Mouse (Mus musculus): Measurements from ENCODE around the gene Olfr55. TPM values are rescaled to one million over a fixed set of nuclear protein-coding genes. Genes with fewer than 3 reads are reported as not detected.
"Not testable (repeated sequence)": the region's sequence is repeated elsewhere in the genome, so short reads cannot be mapped to it uniquely, and the experiment has no call there.

The Olfr55 gene
- total RNA-seq (2021) = not detected
- long read RNA-seq, experiment 1 = 0 reads
- long read RNA-seq, experiment 2 = 0 reads

GRCm38 (mm10) chr17:33168147-33168546 lies at the start of gene Olfr55:
Gene Olfr55 (plus strand): TSS chr17:33168447.
- intact Hi-C loops (cut with DNase I) = not testable (repeated sequence)

GRCm38 (mm10) chr17:33124546-33124945 lies 43.7 kb upstream of the Olfr55 start:
- H3K4me3 ChIP-seq = no peak overlapping the region
- intact Hi-C loops (cut with DNase I) = no loop called here
- DNase-seq (ENCODE audit: extremely low spot score in 1 of 2, low spot score in 2 of 2) = no peak
- no peak for TF ChIP-seq CTCF (IDR thresholded peaks at IDR 0.05)
- H3K27ac ChIP-seq = no peak overlapping the region

More at GRCm38 (mm10) chr17:33168147-33168546, at the start of gene Olfr55:
- DNase-seq (ENCODE audit: extremely low spot score in 1 of 2, low spot score in 2 of 2); H3K4me3 ChIP-seq; H3K27ac ChIP-seq: not testable (repeated sequence)

- intact Hi-C loops (cut with DNase I) = no loop called here
- H3K4me3 ChIP-seq = no peak overlapping the region
- DNase-seq (ENCODE audit: extremely low spot score in 1 of 2, low spot score in 2 of 2) = no peak
- TF ChIP-seq CTCF (IDR thresholded peaks at IDR 0.05) = no peak
- H3K27ac ChIP-seq = no peak overlapping the region
Observed at GRCm38 (mm10) chr17:33126257-33126656, 42.0 kb upstream of the Olfr55 start.

- Histone ChIP-seq H3K27ac (no peak within 1 kb of the TSS), H3K4me3 (no peak within 1 kb of the TSS)
- DNase-seq (ENCODE audit: extremely low spot score in 1 of 2, low spot score in 2 of 2) = no peak
- intact Hi-C loops (cut with DNase I) = no loop called here
- TF ChIP-seq CTCF (IDR thresholded peaks at IDR 0.05) = no peak
Observed at GRCm38 (mm10) chr17:33139261-33139820, 28.9 kb upstream of the Olfr55 start, which contains the start of gene Morc2b. Gene Morc2b (minus strand): TSS chr17:33139683.

GRCm38 (mm10) chr17:33191002-33191401 lies 22.8 kb downstream of the Olfr55 start, which contains the start of gene Olfr239:
Gene Olfr239 (plus strand): TSS chr17:33191302.
- H3K4me3 ChIP-seq; intact Hi-C loops (cut with DNase I); H3K27ac ChIP-seq; DNase-seq (ENCODE audit: extremely low spot score in 1 of 2, low spot score in 2 of 2): not testable (repeated sequence)

GRCm38 (mm10) chr17:33221590-33221989 lies 53.3 kb downstream of the Olfr55 start, which contains the start of gene Olfr1564:
Gene Olfr1564 (minus strand): TSS chr17:33221690.
- TF ChIP-seq CTCF (IDR thresholded peaks at IDR 0.05) = no peak
- no peak for DNase-seq (ENCODE audit: extremely low spot score in 1 of 2, low spot score in 2 of 2)
- intact Hi-C loops (cut with DNase I) = no loop called here
- H3K27ac ChIP-seq = no peak within 1 kb of the TSS
- no peak within 1 kb of the TSS for H3K4me3 ChIP-seq

Other genes with a start within 250 kb of the Olfr55 start
- gene Cyp4f13, start 221.0 kb upstream of the Olfr55 start, total RNA-seq (2021) = 10 to 100 TPM; 16.8 to 20.7 TPM
- gene Zfp472, start 202.6 kb upstream of the Olfr55 start, total RNA-seq (2021) = 1 to 10 TPM; 4.5 to 6.0 TPM
- gene Zfp952, start 175.3 kb upstream of the Olfr55 start, total RNA-seq (2021) = 10 to 100 TPM; 15.3 to 15.5 TPM
- gene Zfp763, start 135.0 kb upstream of the Olfr55 start, total RNA-seq (2021) = 10 to 100 TPM; 19.0 to 23.5 TPM
- gene 4921501E09Rik, start 100.4 kb upstream of the Olfr55 start, total RNA-seq (2021) = under 1 TPM in 1 of 2 experiments, not detected in 1; 0.12 TPM
- gene Zfp563, start 79.1 kb upstream of the Olfr55 start, total RNA-seq (2021) = 10 to 100 TPM; 19.1 to 21.6 TPM
- 1 to 10 TPM; 4.2 to 5.1 TPM for gene Morc2b, start 28.8 kb upstream of the Olfr55 start, total RNA-seq (2021)
- gene Olfr239, start 22.9 kb downstream of the Olfr55 start, total RNA-seq (2021) = not detected
- 1 to 10 TPM; 1.1 to 1.7 TPM for gene Olfr1564, start 53.2 kb downstream of the Olfr55 start, total RNA-seq (2021)
- 10 to 100 TPM; 11.8 to 13.6 TPM for gene Zfp955a, start 86.7 kb downstream of the Olfr55 start, total RNA-seq (2021)
- gene Olfr63, start 96.2 kb downstream of the Olfr55 start, total RNA-seq (2021) = under 1 TPM in 1 of 2 experiments, not detected in 1; 0.07 TPM
- gene Zfp955b, start 121.1 kb downstream of the Olfr55 start, total RNA-seq (2021) = 10 to 100 TPM; 27.9 to 35.3 TPM
- gene Zfp81, start 190.4 kb downstream of the Olfr55 start, total RNA-seq (2021) = 10 to 100 TPM; 17.8 to 18.1 TPM
- 10 to 100 TPM; 13.1 to 15.1 TPM for gene Zfp101, start 226.2 kb downstream of the Olfr55 start, total RNA-seq (2021)

Measured in left cerebral cortex, adult 2 months (tissue).